Mouse (Mus musculus) heart, embryonic 16.5 days (tissue): ENCODE results near the gene Idh3b. TPM values are rescaled to one million over a fixed set of nuclear protein-coding genes. Genes with fewer than 3 reads are reported as not detected.

Source experiments
- ATAC-seq: fragments of 200-750 bp; cut with Nextera tagmentation; replicated peaks from 2 replicates; pipeline ENCODE4 v1.8.0; 2017; ENCODE audit warnings: moderate number of reproducible peaks; ENCODE audit not compliant: insufficient read depth, low FRiP score; ENCODE audit errors: extremely low read depth
- H3K27ac ChIP-seq: fragments of 300-500 bp; sonication (generic); 2 replicates; pipeline ENCODE4 v1.5.1; 2014; ENCODE audit warnings: mild to moderate bottlenecking, low read length, control low read depth, moderate library complexity
- H3K27me3 ChIP-seq: fragments of 300-500 bp; sonication (generic); 2 replicates; pipeline ENCODE4 v1.6.1; 2014; ENCODE audit warnings: low read length, mixed read lengths; ENCODE audit not compliant: control insufficient read depth, insufficient read depth
- H3K36me3 ChIP-seq: fragments of 300-500 bp; sonication (generic); 2 replicates; pipeline ENCODE4 v1.6.1; 2014; ENCODE audit not compliant: control insufficient read depth, insufficient read depth
- H3K4me1 ChIP-seq: fragments of 300-500 bp; sonication (generic); 2 replicates; pipeline ENCODE4 v1.6.1; 2014; ENCODE audit warnings: low read length, mixed read lengths; ENCODE audit not compliant: control insufficient read depth, insufficient read depth
- H3K4me2 ChIP-seq: fragments of 300-500 bp; sonication (generic); 2 replicates; pipeline ENCODE4 v1.6.1; 2014; ENCODE audit warnings: low read depth, mild to moderate bottlenecking, control low read depth, low read length
- H3K4me3 ChIP-seq: fragments of 300-500 bp; sonication (generic); 2 replicates; pipeline ENCODE4 v1.5.1; 2014; ENCODE audit warnings: mild to moderate bottlenecking, control low read depth, low read length
- H3K9ac ChIP-seq: fragments of 300-500 bp; sonication (generic); 2 replicates; pipeline ENCODE4 v1.6.1; 2014; ENCODE audit warnings: low read length, control low read depth
- H3K9me3 ChIP-seq: fragments of 300-500 bp; sonication (generic); replicated peaks from 2 replicates; pipeline ENCODE4 v1.6.1; 2016; ENCODE audit warnings: low read length; ENCODE audit not compliant: control insufficient read depth
- WGBS: fragments of 180-500 bp; shearing (Covaris S2); extraction: QIAGEN DNeasy Blood & Tissue Kit; methylation state at CpG from one replicate; pipeline ENCODE4 v1.1.7; 2014; 5-methylcytosine and 5-hydroxymethylcytosine counted together
- polyA plus RNA-seq: library from polyadenylated mRNA; unstranded; fragments of >200 nt; fragmentation: Nextera tagmentation; extraction: Ambion mirVana; gene quantifications from 2 replicates; pipeline ENCODE4 v1.2.1, GENCODE M21; 2015

Gene Idh3b
- polyA plus RNA-seq: 346 and 357 TPM in 2 replicates

DNA sequence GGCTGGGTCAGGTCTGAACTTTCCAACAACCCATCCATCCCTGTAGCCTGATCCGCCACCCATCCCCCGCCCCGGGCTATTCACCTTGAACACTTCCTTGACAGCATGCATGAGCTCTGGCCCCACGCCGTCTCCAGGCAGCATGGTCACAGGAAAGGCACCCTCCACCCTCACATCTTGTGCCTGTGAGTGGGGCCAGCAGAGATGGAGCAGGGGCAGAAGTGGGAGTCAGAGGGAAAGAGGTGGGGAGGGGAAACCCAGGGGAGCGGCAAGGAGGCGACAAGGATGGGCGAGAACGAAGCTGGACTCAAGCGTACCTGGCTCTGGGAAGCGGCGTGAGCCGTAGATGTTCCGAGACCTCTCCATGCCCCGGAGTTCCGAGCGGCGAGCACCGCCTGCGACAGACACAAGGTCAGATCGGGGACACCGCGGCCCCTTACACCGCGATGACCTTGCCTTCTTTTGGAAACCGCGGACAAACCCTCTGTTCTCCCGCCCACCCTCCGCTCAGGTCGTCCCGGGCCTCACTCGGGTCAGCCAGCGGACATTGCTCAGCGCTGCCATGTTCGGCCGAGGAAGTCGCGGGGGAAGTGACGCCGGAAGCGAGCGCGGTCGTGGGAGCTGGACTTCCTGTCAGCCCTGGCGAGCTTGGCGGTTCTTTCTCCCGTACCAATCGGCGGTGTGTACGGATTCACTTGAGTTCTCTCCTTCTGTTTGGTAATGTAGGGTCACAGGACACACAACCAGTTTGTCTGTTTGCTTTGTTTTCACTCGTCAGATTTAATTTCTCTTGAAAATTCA, at the start of gene Idh3b:
Gene Idh3b (minus strand): TSS at position 694 of the 801 bp plus-strand sequence.
- peak; percentile 86 for ATAC-seq
- peaks cover 25% of the 10 kb centered on the region for H3K36me3 ChIP-seq
- no peaks in the 10 kb centered on the region for H3K27me3 ChIP-seq
- H3K27ac ChIP-seq: peak within 1 kb of the TSS; percentile 94
- peak within 1 kb of the TSS; percentile 85 for H3K4me2 ChIP-seq
- no peaks in the 10 kb centered on the region for H3K9me3 ChIP-seq
- peak within 1 kb of the TSS; percentile 91 for H3K9ac ChIP-seq
- under 1% methylated on average over 51 of the region's 51 CpGs for WGBS
- peak within 1 kb of the TSS; percentile 90 for H3K4me3 ChIP-seq
- peaks cover 8% of the 10 kb centered on the region for H3K4me1 ChIP-seq

DNA sequence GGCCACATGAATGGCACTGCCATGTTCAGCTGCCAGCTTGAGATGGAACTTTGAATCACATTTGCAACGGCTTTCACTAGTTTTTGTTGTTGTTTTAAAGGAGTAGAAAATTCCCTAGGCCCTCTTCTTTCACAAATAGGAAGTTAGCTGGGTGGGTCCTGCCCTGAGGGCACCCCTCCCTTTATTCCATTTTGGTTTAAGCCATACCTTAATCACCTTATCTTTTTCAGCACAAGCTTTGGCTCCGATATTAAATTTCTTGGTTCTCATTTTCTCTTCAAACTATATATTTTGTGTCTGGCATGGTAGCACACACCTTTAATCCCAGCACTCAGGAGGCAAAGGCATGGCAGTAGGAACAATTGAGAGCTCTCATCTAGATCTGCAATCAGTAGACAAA, 45.2 kb upstream of the Idh3b start:
- Histone ChIP-seq H3K27ac (no peak overlapping the region), H3K9ac (no peak overlapping the region), H3K4me2 (no peak overlapping the region), H3K9me3 (no peaks in the 10 kb centered on the region), H3K36me3 (no peaks in the 10 kb centered on the region), H3K4me1 (no peaks in the 10 kb centered on the region), H3K27me3 (no peaks in the 10 kb centered on the region), H3K4me3 (no peak overlapping the region)
- ATAC-seq: no peak
- WGBS: 88% methylated on average over 2 of the region's 2 CpGs

DNA sequence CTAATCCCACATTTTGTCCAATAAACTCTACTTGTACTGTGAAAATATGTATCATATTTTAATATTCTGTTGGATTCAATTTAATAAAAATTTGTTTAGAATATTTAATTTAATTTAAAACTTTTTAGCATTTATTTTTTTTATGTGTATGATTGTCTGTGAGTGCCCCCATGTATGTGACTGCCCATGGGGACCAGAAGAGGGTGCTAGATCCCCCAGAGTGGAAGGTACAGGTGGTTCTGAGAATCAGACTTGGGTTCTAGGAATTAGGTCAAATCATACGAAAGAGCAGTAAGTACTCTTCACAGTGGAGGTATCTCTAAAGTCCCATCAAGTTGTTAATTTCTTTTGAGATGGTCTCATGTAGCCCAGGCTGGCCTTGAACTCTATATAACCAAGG, 42.7 kb upstream of the Idh3b start:
- WGBS: 70% methylated on average over 1 of the region's 1 CpGs

DNA sequence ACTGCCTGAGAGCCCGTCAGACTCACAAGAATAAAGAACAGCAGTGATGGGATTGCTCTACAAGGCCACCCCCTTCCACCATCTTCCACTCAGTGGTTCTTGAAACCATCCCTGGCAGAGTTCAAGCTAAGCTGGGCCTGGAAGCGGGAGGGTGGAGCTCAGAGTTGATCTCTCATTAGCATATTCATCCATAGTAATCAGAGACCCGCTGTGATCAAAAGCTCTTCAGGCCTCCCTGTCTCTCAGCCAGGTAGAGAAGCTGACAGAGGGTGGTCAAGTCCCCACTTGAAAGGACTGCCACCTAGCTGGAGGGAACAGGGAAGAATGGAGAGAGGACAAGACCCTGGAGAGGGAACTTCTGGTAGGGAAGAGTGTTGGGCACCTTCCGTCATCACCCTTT, 18.7 kb upstream of the Idh3b start:
- Histone ChIP-seq H3K9ac (no peak overlapping the region), H3K27ac (no peak overlapping the region), H3K4me3 (no peak overlapping the region), H3K9me3 (no peaks in the 10 kb centered on the region), H3K4me1 (no peaks in the 10 kb centered on the region), H3K4me2 (no peak overlapping the region), H3K36me3 (no peaks in the 10 kb centered on the region), H3K27me3 (peaks cover 4% of the 10 kb centered on the region; the same call in 1 of the 2 replicates)
- no peak for ATAC-seq
- WGBS: 56% methylated on average over 4 of the region's 4 CpGs

More for the DNA sequence above, 42.7 kb upstream of the Idh3b start:
- ATAC-seq: no peak
- Histone ChIP-seq H3K27ac (no peak overlapping the region), H3K36me3 (no peaks in the 10 kb centered on the region), H3K4me1 (no peaks in the 10 kb centered on the region), H3K27me3 (no peaks in the 10 kb centered on the region), H3K4me2 (no peak overlapping the region), H3K4me3 (no peak overlapping the region), H3K9ac (no peak overlapping the region), H3K9me3 (no peaks in the 10 kb centered on the region)

DNA sequence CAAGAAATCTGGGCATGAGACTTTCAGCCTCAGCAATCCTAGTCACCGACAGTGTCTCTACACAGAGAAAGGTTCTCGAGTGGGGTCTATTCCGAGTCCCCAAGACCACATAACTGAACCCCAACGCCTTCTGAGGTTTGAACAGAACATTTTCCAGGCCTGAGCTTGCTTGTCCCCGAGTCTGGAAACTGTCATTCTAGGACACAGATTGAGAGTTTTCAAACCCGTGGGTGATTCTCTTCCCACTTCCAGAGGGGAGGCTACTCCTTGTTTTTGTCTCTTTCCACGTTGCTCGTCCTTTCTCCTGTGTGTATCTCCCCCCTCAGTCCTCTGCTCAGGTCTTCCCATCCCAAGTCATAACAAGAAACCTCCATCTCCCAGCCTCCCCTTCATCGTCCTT, 13.2 kb upstream of the Idh3b start:
- Histone ChIP-seq H3K4me1 (no peaks in the 10 kb centered on the region; the same call in 1 of the 2 replicates), H3K27ac (no peak overlapping the region), H3K4me3 (no peak overlapping the region), H3K4me2 (no peak overlapping the region), H3K36me3 (no peaks in the 10 kb centered on the region), H3K9ac (no peak overlapping the region), H3K27me3 (peaks cover 38% of the 10 kb centered on the region), H3K9me3 (no peaks in the 10 kb centered on the region)
- no peak for ATAC-seq
- 75% methylated on average over 9 of the region's 9 CpGs for WGBS

DNA sequence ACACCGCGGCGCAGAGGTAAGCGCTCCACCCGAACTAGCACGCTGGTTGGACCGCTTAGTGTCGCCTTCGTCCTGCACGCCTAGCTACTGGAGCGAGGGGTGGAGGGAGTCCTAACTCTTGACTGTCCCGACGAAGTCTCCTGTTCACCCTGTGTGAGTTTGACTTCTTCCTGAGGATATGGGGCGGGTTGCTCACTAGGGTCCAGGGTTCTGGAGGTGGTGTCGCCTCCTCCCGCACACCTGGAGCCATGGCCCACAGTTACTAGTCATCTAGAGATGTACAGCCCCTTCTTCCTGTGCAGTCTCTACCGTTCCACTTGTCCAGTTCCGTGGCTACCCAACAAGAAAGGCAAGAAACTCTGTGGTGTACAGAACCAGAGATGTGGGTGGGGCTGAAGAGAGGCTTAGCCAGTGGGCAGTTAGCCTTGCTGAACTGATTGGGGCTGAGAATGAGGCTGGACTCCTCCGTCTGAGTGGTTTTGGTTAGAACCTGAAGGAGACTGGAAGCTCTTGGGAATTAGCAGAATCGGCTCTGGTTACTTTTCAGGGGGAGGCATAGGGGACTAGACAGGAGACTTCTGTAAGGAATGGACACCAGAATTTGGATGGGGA, 11.9 kb upstream of the Idh3b start:
- WGBS: 6% methylated on average over 20 of the region's 20 CpGs
- peaks cover 38% of the 10 kb centered on the region for H3K27me3 ChIP-seq
- no peak overlapping the region for H3K9ac ChIP-seq
- H3K4me1 ChIP-seq: no peaks in the 10 kb centered on the region; the same call in 1 of the 2 replicates
- H3K36me3 ChIP-seq: no peaks in the 10 kb centered on the region
- H3K4me2 ChIP-seq: peak overlapping the region; percentile 76
- no peak; the same call in 1 of the 2 replicates for ATAC-seq
- H3K4me3 ChIP-seq: peak overlapping the region; percentile 68
- no peak overlapping the region for H3K27ac ChIP-seq
- H3K9me3 ChIP-seq: no peaks in the 10 kb centered on the region

DNA sequence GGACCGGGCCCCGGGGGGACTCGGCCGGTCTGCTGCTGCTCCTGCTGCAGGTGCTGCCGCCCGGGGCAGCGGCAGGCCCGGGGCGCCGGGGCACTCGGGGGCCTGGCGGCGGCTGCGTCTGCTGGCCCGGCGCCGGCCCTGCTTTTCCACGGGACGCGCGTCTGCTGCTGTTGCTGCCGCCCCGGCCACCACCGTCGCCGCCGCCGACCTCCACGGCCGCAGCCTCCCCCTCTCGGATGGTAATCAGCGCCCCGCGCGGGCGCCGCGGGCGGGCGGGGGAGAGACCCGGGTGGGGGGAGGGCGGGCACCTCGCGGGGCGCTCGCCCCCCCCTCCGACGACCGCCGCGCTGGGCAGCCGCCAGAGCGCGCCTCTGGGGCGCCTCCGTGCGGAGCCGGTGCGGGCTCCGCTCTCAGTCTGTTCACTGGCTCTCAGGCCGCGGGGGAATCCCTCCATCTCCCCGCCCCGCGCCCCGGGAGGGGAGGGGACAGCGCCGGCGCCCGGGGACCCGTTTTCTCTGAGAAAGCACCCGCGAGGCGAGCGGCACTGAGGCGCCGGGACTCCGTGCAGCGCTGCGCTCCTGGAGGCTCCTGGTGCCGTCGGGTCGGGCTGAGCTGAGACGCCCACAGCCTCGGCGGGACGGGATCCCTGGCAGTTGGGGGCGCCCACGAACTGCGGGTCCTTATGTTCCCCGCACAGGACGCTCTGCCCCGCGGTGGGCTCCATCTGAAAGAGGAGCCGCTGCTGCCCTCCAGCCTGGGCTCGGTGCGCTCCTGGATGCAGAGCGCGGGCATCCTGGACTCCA, 11.2 kb upstream of the Idh3b start:
- Histone ChIP-seq H3K27ac (no peak overlapping the region), H3K9me3 (no peaks in the 10 kb centered on the region), H3K9ac (peak overlapping the region; percentile 74), H3K27me3 (peaks cover 38% of the 10 kb centered on the region), H3K36me3 (no peaks in the 10 kb centered on the region), H3K4me1 (no peaks in the 10 kb centered on the region; the same call in 1 of the 2 replicates), H3K4me2 (peak overlapping the region; percentile 76), H3K4me3 (peak overlapping the region; percentile 68)
- ATAC-seq: peak; percentile 69
- WGBS: under 1% methylated on average over 72 of the region's 99 CpGs

DNA sequence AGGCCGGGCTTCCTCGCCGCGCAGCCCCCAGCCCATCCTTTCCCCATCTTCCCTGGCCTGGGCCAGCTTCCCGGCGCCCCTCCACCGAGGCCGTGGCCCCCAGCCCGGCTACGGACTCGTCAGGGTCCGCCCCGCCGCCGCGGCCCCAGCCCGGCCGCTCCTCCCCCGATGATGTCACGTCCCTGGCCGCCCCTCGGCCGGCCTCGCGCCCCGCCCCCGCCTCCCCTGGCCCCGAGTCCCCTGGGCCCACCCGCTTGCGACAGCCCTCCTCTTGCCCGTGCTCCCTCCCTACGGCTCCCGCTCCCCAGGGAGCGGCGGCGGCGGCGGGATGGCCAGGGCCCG, 10.6 kb upstream of the Idh3b start, which contains the start of gene Ebf4:
Gene Ebf4 (plus strand): TSS at position 234 of the 342 bp plus-strand sequence.
- no peaks in the 10 kb centered on the region for H3K9me3 ChIP-seq
- 0% methylated on average over 20 of the region's 39 CpGs for WGBS
- H3K4me1 ChIP-seq: no peaks in the 10 kb centered on the region; the same call in 1 of the 2 replicates
- H3K4me3 ChIP-seq: peak within 1 kb of the TSS; percentile 68
- H3K27ac ChIP-seq: no peak within 1 kb of the TSS
- H3K27me3 ChIP-seq: peaks cover 38% of the 10 kb centered on the region
- H3K4me2 ChIP-seq: peak within 1 kb of the TSS; percentile 76
- H3K9ac ChIP-seq: peak within 1 kb of the TSS; percentile 74
- peak; percentile 78 for ATAC-seq
- H3K36me3 ChIP-seq: no peaks in the 10 kb centered on the region
